Mouse (Mus musculus): ENCODE measurements around the gene Dlx3. TPM values are rescaled to one million over a fixed set of nuclear protein-coding genes. Genes with fewer than 3 reads are reported as not detected.

Gene Dlx3
- total RNA-seq, 2 experiments from 2014 or later, result not detected

DNA sequence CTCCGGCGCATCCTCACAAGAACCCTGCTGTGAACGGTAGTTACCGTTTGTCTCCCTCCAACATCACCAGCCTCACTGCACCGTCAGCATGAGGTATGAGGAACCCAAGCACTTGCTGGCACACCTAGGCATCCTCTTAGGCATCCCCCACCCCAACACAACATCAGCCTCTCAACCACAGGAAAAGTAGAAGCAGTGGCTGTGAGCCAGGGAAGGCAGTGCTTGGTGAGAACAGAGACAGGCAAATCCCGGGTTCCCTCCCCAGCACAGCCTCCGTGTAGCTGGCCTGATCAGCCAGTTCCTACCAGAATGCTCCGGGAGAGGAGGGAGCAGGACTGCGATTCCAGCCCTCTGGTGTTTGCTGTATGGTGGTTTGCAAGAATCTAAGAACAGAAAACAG is 28.8 kb downstream of the Dlx3 start:
- intact Hi-C loops (cut with DNase I), result no loop called here

DNA sequence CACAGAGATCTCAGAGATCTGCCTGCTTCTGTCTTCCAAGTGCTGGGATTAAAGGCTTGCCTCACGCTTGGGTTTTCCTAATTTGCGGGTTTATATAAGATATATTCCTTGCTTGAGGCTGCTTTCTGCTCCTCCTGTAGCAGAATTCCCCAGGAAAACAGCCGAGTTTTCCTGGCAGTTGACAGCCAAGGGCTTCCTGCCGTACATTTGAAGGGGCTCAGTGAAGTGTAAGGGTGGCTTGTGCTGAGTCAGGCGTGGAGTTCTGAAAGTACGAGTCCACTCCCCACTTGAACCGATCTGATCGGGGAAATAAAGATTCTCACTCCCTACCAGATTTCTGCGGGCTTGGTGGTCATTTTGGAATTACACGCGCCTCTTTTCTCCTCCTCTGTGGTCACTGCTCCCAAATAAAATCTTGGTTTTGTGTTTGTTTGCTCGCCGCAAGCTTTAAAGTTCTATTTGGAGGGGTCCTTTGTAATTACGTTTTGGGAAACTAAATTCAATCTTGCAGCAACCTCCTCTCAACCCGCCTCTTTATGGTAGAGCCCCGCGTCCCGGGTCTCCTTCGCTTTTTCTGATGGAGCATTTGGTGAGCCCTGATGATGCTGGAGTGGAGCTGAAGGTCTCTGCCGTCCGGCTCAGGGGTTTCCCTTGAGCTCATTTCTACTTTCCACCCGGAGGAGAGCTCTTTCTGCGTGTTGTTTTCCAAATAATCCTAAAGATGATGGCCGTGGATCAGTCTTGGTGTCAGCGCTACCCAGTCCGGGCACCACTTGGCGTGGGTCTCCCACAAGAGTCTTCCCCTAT is 29.7 kb downstream of the Dlx3 start:
- DNase-seq, result no peak
- intact Hi-C loops (cut with DNase I), result no loop called here

More for the DNA sequence above, 28.8 kb downstream of the Dlx3 start:
- DNase-seq, result no peak

DNA sequence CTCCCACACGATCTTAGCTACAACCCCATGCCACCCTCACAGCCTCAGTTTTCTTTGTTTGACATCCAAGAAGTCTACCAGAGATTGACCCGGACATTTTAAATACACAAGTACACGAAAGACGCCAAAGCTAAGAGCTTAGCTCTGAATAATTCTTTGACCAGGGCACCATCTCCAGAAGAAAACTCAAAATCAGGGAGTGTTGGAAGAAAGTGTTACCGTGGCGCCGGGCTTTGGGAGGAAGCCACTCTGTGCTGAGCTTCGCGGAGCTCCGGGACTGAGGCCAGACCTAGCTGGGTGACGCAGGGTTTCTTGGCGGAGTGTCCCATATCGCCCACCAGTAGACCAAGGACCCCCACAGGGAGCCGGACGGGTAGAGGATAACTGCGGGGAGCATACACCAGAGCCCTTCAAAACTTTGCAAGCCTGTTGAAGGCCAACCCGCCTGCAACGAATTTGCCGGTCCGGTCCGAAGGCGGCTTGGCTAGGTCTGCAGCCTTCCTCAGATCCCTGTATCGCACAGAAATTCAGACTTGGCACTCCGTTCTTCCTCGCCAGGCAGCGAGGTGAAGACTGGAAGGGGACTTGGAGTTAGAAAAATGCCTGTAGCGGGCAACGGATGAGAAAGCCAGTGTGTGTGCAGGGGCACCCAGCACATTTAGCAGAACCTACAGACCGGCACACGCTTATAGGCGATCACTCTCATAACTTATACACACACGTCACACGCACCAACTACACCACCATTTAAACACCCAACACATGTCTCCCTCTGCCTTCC is 30.5 kb downstream of the Dlx3 start:
- intact Hi-C loops (cut with DNase I), result no loop called here
- DNase-seq, result peak; percentile 11 to 37

DNA sequence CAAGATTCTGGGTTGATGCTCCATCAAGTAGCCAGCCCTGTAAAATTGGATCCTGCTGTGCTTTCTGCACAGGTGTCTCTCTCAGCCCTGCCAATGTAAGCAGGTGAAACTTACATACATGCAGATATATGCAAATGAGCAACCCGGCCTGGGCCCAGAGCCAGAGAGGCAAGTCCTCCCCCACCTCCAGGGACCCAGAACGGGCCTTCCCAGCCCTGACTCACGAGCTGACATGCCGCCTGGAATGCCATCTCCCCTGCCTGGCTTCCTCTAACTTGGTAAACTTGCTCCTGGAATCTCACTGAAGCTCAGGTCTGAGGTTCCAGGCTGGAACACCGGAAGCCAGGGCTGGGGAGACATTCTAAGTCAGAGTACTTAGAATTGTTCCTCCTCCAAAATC is 33.2 kb downstream of the Dlx3 start:
- no peak for DNase-seq
- intact Hi-C loops (cut with DNase I), result no loop called here

DNA sequence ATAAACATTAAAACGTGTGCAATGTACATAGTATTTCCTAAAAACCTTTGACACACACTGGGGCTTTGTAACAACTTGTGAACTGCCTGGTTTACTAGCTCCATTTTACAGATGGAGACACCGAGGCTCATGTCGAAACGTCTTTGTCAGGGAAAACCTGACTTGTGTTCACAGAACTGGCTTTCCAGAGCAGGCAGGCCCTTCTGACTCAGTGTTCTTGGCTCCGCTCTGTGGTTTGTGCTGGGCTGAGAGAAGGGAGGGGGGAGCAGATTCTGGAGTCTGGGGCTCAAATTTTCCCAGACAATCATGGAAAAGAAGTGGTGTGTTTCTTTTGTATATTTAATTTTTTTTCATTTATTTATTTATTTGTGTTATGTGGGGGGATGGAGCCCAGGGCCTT is 33.8 kb downstream of the Dlx3 start:
- intact Hi-C loops (cut with DNase I), result no loop called here
- DNase-seq, result no peak

DNA sequence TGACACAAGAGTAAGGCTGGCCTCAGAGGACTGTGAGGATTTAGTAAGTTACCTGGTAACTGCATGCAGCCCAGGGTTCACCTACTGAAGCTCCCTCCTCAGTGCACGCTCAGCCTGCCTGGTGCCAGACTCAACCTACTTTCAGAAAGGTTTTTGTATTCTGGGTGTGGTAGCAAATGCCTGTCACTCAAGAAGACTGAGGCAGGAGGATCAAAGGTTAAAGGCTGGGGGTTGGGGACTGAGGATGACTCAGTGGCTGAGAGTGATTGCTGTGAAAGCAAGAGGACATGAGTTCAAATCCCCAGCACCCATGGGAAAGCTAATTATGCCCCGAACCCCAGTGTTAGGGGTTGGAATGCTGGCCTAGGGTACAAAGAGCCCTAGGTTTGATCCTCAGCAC is 35.6 kb downstream of the Dlx3 start:
- no peak for DNase-seq
- intact Hi-C loops (cut with DNase I), result no loop called here

DNA sequence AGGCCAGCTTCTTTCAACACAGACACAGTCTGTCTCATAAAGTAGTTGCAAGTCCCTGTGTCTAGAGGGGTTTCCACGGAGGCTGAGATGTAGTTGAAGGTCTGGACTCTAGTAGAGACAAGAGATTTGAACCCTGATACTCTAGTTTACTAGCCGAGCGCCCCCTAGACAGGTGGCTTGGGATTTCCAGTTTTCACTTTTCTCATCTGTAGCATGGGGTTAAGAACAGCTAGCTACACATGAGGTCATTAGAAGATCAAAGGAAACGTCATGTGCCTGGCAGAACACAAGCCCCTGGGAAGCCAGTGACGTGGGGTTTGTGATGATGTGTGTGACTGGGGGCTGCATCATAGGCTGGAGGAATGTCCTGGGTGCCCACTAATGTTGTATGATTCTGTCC is 37.4 kb downstream of the Dlx3 start:
- intact Hi-C loops (cut with DNase I), result no loop called here
- no peak for DNase-seq

DNA sequence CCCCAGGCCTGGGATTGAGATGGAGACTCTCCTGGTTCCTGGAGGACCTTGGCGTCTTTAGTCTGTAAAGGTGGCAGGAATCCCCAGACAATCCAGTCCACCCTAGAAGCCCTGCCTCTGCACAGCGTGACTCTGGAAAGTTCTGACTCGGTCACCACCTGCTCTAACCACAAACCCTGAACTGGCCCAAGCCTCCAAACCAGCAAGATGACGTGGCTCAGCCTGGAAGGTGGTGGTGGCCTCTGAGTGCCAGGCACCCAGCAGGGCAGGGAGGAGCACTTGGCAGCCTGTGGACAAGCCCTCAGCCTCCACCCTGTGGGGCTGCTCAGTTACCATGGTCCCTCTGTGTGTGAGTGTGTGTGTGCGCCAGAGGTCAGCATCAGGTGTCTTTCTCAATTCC is 38.0 kb downstream of the Dlx3 start:
- intact Hi-C loops (cut with DNase I), result no loop called here

DNA sequence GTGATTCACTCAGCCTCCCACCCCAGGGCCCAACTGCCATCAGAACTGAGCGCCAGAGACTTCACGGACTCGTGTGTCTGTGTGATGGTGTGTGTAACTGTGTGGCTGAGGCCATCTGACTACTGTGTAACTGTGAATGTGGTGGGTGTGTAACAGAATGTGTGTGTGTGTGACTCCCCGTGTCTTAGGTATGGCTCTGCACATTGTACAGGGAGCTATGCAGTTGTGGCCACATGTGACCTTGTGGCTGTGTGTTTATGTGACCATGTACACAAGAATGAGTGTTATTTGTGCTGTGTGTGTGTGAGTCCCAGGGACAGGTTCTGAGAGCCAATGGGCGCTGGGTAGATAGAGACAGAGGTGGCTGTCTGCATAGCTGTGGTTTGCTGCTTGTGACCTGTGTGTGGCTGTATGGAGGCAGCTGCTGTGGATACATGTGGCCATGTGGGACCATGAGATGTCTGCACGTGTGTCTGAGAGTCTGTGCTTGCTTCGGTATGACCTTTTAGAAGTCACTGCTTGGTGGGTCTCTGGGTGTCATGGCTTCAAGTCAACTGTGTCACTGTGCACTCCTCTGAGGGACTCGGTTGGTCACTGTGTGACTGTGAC is 39.9 kb downstream of the Dlx3 start:
- no peak for DNase-seq
- intact Hi-C loops (cut with DNase I), result no loop called here

More for the DNA sequence above, 38.0 kb downstream of the Dlx3 start:
- DNase-seq, result no peak

DNA sequence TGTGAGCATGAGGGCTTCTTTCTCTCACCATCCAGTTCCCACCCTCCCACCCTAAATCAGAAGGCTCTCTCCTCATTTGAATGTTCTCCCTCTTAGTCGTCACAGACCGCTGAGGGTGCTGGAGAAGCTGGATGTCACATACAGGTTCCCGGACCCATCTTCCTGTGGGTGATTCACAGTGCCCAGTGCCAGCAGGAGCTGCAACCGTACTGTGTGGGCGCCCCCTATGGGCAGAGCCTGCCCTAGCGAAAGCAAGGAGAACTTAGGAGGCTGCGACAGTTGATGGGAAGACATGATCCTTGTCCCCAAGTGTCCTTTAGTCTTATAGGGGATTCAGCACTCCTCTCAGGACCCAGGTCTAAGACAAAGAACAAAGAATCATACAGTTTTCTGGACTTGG is 40.8 kb downstream of the Dlx3 start:
- intact Hi-C loops (cut with DNase I), result no loop called here
- no peak for DNase-seq

DNA sequence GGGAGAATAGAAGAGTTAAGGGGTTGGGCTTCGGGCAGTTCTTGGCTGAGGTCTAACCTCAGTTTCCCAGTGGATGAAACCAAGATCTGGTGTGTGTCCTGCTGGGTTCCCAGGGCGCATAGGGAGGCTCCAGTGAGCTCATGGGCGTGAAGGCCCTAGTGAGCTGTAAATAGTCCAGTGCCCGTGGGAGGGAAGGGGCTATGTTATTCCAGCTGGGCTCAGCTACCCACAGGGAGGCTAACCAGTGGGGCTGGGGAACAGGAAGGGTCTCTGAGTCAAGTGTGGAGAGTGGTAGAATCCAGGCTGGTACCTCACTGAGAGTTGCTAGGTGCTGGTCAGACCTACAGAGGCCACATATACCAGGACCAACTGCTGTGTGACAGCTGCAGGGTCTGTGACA is 41.8 kb downstream of the Dlx3 start:
- intact Hi-C loops (cut with DNase I), result no loop called here
- no peak for DNase-seq

DNA sequence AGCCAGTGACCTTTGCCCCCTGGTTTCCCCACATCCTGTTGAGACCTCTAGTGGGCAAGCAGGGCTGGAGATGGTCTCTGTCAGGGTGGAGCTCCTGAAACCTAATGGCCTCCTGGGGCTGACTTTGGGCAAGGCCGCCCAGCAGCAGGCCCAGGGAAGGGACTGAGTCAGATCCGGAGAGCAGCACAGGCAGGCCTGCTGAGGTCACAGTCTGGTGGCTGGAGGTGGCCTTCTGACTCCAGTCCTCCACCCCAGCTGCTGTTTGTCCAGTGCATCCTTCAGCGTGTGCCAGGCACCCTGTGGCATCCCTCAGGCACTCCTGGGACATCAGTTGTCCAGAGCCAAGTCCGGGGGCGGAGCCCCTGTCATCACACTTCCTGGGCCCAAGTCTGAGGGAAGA is 45.9 kb downstream of the Dlx3 start:
- DNase-seq, result no peak
- intact Hi-C loops (cut with DNase I), result no loop called here

Other genes starting within 250 kb of the Dlx3 start
- gene Col1a1, start 183.9 kb upstream of the Dlx3 start, total RNA-seq (2021), result 100 to 1,000 TPM; 475 to 551 TPM
- gene Hils1, start 152.5 kb upstream of the Dlx3 start, total RNA-seq (2021), result not detected
- gene Sgca, start 143.8 kb upstream of the Dlx3 start, total RNA-seq (2021), result 100 to 1,000 TPM; 135 to 139 TPM
- gene Ppp1r9b, start 129.1 kb upstream of the Dlx3 start, total RNA-seq (2021), result 10 to 100 TPM; 50.5 to 52.1 TPM
- gene Samd14, start 110.2 kb upstream of the Dlx3 start, total RNA-seq (2021), result 1 to 10 TPM; 2.2 TPM
- 100 to 1,000 TPM; 297 to 326 TPM for gene Pdk2, start 78.8 kb upstream of the Dlx3 start, total RNA-seq (2021)
- gene Itga3, start 43.3 kb upstream of the Dlx3 start, total RNA-seq (2021), result 10 to 100 TPM; 13.5 to 15.6 TPM
- gene Dlx4, start 26.1 kb downstream of the Dlx3 start, total RNA-seq (2021), result under 1 TPM in 1 of 2 experiments, not detected in 1; 0.17 TPM
- gene Tac4, start 141.4 kb downstream of the Dlx3 start, total RNA-seq (2021), result not detected
- gene Kat7, start 190.1 kb downstream of the Dlx3 start, total RNA-seq (2021), result 10 to 100 TPM; 30.6 to 32.2 TPM
- 10 to 100 TPM; 11.3 to 14.0 TPM for gene Fam117a, start 216.9 kb downstream of the Dlx3 start, total RNA-seq (2021)